Mouse (Mus musculus): ENCODE results near the gene Ptges. TPM values are rescaled to one million over a fixed set of nuclear protein-coding genes. Genes with fewer than 3 reads are reported as not detected.
"Not testable (repeated sequence)": the region's sequence is repeated elsewhere in the genome, so short reads cannot be mapped to it uniquely, and the experiment has no call there.

The Ptges gene
- total RNA-seq (2021): 1 to 10 TPM; 2.7 to 4.2 TPM

GRCm38 (mm10) chr2:30929483-30930045 is at the start of gene Ptges:
Ptges (minus strand) TSS chr2:30929863.
- peak; percentile 64 to 74 for DNase-seq (ENCODE audit: extremely low spot score in 1 of 2, low spot score in 1 of 2)

GRCm38 (mm10) chr2:30967352-30968327 is 38.0 kb upstream of the Ptges start, which contains the start of gene Tor1a:
Tor1a (minus strand) TSS chr2:30967933.
- peak; percentile 79 to 87 for DNase-seq (ENCODE audit: extremely low spot score in 1 of 2, low spot score in 1 of 2)

DNA sequence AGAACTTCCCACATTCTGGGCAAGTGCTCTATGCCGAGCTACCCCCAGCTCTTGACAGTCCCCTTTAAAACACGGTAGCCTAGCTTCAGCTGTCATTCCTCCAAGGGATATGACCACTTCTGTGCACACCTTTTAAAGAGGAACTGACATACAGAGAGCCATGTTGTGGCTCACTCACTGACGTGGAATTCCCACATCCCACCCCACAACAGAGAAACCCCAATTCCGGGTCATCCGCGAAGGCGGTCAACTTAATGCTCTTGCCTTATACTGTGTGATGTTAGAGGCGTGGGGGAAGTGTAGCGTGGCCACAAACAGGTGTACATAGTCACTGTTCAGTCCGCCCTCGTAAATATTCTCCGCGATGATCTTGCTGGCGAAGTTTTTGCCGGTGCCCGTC is 37.2 kb upstream of the Ptges start:
- DNase-seq (ENCODE audit: extremely low spot score in 1 of 2, low spot score in 1 of 2): no peak

- no peak for DNase-seq (ENCODE audit: extremely low spot score in 1 of 2, low spot score in 1 of 2)
Observed at GRCm38 (mm10) chr2:30965627-30966026, 36.0 kb upstream of the Ptges start.

- DNase-seq (ENCODE audit: extremely low spot score in 1 of 2, low spot score in 1 of 2): no peak
Observed at GRCm38 (mm10) chr2:30962570-30963254, 33.0 kb upstream of the Ptges start.

- no peak for DNase-seq (ENCODE audit: extremely low spot score in 1 of 2, low spot score in 1 of 2)
Observed at GRCm38 (mm10) chr2:30959856-30960255, 30.2 kb upstream of the Ptges start.

DNA sequence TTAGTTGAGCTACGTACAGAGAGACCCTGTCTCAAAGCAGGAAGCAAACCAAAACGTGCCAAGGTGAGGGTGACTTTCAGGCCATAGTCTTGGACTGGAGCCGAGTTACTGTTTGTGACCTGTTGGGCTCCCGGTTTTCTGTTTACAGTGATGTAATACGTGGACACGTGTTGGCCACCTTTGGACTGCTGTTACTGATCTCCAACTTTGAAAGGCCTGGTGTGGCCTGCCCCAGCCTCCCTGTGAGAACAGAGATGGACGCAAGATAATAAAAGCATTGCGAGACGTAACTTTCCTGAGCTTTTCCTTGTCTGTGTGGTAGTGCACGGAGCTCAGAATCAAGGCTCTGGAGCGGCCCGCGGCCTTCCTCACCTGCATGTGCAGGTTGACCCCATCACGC is 29.1 kb upstream of the Ptges start:
- DNase-seq (ENCODE audit: extremely low spot score in 1 of 2, low spot score in 1 of 2): no peak

- no peak for DNase-seq (ENCODE audit: extremely low spot score in 1 of 2, low spot score in 1 of 2)
Observed at GRCm38 (mm10) chr2:30957511-30957910, 27.8 kb upstream of the Ptges start.

DNA sequence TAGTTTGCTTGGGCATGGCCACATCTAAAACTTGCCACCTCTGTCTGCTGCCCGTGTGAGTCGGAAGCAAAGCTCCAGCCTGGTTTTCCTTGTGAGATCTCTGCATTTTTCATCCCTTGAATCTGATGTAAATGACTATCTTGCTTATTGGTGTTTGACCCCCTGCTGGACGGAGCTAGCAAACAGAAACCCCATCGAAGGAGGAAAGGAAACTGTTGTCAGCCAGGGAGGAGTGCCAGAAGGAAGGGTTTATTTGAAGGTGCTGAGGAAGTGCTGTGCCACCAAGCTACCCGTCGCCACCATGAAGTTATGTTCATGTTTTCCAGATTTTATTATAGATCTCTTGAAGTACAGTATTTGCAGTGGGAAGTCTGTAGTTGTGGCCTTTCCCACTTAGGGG is 25.1 kb upstream of the Ptges start:
- no peak for DNase-seq (ENCODE audit: extremely low spot score in 1 of 2, low spot score in 1 of 2)

DNA sequence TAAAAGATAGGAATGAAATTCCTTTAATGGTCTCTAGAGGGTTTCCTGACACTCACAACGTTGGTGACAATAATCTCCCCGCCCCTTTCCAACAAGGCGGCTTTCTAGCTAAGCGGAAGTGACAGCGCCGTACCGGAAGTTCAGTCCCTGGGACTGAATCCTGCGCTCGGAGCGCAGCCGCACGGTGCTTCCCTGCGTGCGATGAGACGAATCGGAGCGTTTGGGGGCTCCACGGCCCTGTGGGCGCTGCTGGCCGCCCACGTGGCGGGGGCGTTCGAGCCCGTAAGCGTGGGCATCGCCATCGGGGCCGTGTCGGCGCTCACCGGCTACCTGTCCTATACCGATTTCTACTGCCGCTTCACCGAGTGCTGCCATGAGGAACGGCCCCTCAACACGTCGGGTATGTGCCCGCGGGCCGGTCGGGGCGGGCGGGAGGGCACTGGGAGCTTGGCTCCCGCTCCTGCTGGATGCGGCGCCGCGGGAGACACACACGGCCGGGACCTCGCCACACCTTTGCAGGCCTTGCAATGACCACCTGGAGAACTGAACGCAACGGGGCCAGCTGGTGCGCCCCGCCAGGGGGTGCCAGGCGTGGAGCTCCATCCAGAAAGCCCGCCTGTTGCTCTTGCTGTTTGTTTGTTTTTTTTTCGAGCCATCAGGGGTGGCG is 23.3 kb upstream of the Ptges start, which contains the start of gene Tor1b:
Tor1b (plus strand) TSS at position 136 of the 667 bp plus-strand sequence.
- peak; percentile 72 to 76 for DNase-seq (ENCODE audit: extremely low spot score in 1 of 2, low spot score in 1 of 2)

- DNase-seq (ENCODE audit: extremely low spot score in 1 of 2, low spot score in 1 of 2): no peak
Observed at GRCm38 (mm10) chr2:30952457-30952823, 22.8 kb upstream of the Ptges start.

DNA sequence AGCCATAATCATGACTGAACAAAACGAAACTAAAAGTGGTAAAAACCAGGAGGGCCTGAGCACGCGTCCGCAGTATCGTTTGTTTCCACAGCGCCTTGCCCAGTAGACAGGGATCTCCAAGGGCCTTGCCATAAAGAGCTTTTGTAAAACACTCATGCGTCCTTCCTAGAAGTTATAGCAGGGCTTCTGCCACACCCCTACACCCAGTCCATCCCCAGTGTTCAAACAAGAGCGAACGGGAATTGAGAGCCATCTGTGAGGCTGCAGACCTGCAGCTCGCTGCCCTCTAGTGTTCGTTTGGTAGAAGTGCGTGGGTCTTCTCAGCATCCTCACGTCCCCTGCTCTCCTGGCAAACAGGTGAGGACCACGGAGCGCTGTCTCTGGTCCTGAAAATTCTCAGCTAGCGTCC is 12.9 kb upstream of the Ptges start:
- DNase-seq (ENCODE audit: extremely low spot score in 1 of 2, low spot score in 1 of 2): peak; percentile 29 to 39

DNA sequence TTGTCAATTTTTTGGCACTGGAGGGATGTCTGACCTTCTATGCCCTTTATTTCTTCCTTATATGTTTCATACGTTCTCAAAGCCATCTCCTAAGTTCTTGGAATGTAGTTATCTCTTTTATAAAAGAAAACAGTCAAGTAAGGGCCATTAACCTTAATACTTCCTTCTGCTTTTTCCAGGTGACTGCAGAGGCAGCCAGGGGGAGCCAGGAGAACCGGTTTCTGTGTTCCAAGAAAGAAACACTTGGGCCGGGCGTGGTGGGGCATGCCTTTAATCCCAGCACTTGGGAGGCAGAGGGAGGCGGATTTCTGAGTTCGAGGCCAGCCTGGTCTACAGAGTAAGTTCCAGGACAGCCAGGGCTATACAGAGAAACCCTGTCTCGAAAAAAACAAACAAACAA is 12.5 kb upstream of the Ptges start:
- DNase-seq (ENCODE audit: extremely low spot score in 1 of 2, low spot score in 1 of 2): not testable (repeated sequence)

DNA sequence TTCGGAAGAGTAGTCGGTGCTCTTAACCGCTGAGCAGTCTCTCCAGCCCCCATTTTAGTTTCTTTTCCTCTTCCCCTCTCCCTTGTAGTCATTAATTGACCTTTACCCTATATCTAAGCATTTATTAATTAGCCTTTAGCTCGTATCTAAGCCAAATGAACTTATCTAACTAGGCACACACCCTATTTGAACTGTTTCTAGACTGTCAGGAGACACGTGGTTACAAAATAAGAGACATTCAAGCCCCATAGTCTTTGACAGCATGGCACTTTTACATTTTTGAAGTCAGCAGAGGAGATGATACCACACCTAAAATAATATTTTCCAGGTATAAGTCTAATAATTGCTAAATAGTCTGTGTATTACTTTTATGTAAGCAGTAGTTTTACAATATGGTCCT is 11.9 kb upstream of the Ptges start:
- no peak for DNase-seq (ENCODE audit: extremely low spot score in 1 of 2, low spot score in 1 of 2)

DNA sequence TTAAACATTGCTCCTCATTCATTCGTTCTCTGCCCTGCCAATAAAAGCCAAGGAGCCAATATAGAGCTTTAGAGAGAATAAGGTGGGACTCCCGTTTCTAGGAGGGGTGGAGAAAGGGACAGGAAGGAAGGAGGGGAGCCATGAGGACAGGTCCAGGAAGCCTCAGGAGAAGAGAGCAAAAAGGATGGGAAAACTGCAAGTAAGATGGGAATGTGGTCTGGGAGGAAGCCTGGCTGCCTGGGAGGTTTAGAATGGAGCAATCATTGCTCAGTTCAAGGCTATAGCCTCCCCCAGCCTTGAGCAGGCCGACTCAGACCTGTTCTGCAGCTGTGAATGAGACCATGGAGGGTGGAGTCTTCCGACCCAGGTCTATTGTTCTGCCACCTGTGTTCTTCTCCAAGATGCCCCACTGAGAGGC is 8.9 kb upstream of the Ptges start:
- DNase-seq (ENCODE audit: extremely low spot score in 1 of 2, low spot score in 1 of 2): no peak

DNA sequence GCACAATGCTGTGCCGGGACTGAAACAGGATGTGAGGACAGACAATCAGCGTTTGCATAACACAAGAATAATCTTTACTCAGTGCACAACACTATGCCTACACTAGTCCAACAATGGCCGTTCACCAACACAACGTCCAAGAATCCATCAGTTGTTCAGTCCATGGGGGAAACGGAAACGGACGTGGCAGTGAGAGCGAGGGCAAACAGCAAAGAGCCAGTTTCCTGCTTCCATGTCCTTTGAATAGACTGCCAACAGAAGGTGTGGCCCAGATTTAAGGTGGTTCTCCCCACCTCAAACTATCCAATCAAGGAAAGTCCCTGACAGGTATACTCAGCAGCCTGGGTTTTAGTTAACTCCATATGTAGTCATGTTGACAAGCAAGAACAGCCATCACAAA is 8.1 kb upstream of the Ptges start:
- DNase-seq (ENCODE audit: extremely low spot score in 1 of 2, low spot score in 1 of 2): no peak

DNA sequence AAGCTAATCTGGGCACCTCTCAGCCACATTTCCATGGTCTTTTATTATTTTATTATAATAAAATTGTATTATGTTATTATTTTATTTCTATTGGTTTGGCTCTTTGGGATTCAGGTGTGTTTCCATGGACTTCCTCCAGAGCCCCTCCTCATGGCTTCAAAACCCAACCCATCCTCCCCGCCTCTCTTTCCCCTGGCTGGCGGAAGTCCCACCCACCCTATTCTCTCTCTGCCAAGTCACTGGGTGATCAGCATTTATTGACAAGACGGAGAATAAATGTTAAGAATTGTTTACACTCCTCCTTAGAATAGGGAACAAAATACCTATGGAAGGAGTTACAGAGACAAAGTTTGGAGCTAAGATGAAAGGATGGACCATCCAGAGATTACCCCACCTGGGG is 7.1 kb upstream of the Ptges start:
- DNase-seq (ENCODE audit: extremely low spot score in 1 of 2, low spot score in 1 of 2): no peak

DNA sequence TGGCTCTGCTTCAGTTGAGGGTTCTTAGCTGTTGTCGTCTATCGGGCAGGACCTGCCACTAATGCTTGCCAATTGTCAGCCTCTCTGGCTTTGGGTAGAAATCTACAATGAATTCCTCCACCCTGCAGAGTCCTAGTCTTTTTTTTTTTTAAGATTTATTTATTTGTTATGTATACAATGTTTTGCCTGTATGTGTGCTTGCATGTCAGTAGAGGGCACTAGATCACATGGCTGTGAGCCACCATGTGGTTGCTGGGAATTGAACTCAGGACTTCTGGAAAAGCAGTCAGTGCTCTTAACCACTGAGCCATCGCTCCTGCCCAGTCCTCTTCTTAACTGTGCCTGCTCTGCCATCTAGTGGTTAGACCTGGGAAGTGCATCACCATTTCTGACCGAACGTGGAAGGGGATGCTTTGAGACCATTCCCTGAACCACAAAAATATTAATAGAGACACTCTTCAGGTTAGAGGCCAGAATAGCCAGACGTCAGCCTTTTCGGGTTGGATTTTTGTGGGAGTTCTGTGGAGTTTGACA is 4.3 kb upstream of the Ptges start:
- peak; percentile 55 to 79 for DNase-seq (ENCODE audit: extremely low spot score in 1 of 2, low spot score in 1 of 2)

DNA sequence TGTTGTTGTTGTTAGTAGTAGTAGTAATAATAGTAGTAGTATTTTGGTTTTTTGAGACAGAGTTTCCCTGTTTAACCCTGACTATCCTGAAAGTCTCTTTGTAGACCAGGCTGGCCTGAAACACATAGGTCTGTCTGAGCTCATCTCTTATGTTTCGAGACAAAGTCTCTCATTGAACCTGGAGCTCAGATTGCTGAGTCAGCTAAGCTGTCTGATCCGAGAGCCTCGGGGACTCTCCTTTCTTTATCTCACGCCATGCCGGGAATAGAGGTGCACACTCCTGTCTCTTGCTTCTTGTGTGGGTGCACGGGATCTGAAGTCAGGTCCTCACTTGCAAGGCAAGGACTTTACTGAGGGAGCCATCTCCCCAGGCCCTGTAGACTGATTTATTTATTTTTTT is 3.4 kb upstream of the Ptges start:
- DNase-seq (ENCODE audit: extremely low spot score in 1 of 2, low spot score in 1 of 2): no peak

DNA sequence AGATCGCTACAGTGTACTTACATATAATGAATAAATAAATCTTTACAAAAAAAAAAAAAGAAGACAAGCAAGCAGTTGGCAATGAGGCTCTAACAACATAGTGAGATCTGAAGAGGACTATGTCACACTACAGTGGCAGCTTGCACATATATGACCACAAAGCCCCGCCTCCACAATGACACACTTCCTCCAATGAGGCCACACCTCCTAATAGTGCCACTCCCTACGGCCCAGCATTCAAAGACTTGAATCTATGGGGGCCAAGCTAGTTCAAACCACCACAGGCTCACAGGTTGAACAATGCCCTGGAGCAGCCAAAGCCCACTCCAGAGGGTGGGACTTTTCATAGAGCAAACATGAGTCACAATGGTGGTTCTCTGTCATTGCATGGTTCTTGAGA is 2.3 kb upstream of the Ptges start:
- no peak for DNase-seq (ENCODE audit: extremely low spot score in 1 of 2, low spot score in 1 of 2)

All from layer of hippocampus, postnatal 25 days (tissue).